Mouse (Mus musculus) heart, postnatal 0 days (tissue): Measurements from ENCODE around the gene Ogg1. TPM values are rescaled to one million over a fixed set of nuclear protein-coding genes. Genes with fewer than 3 reads are reported as not detected.

ENCODE experiments used
- ATAC-seq: fragments of 200-750 bp; cut with Nextera tagmentation; 2 replicates; pipeline ENCODE4 v1.8.0; 2017; ENCODE audit warnings: low read depth, moderate number of reproducible peaks, moderate library complexity; ENCODE audit not compliant: insufficient read depth
- DNase-seq: peaks from one replicate; pipeline ENCODE4 v3.0.0-alpha.2; 2016; ENCODE audit warnings: low spot score
- H3K27ac ChIP-seq: fragments of 300-500 bp; sonication (generic); 2 replicates; pipeline ENCODE4 v1.5.1; 2014; ENCODE audit warnings: low read depth, mild to moderate bottlenecking
- H3K27me3 ChIP-seq: fragments of 300-500 bp; sonication (generic); 2 replicates; pipeline ENCODE4 v1.6.1; 2014; ENCODE audit warnings: low read length, mixed read lengths; ENCODE audit not compliant: control insufficient read depth, insufficient read depth
- H3K36me3 ChIP-seq: fragments of 300-500 bp; sonication (generic); replicated peaks from 2 replicates; pipeline ENCODE4 v1.6.1; 2014; ENCODE audit warnings: low read length, mixed read lengths; ENCODE audit not compliant: control insufficient read depth, insufficient read depth
- H3K4me1 ChIP-seq: fragments of 300-500 bp; sonication (generic); 2 replicates; pipeline ENCODE4 v1.6.1; 2014; ENCODE audit warnings: antibody characterized with exemption; ENCODE audit not compliant: control insufficient read depth, insufficient read depth
- H3K4me2 ChIP-seq: fragments of 300-500 bp; sonication (generic); 2 replicates; pipeline ENCODE4 v1.6.1; 2014; ENCODE audit warnings: low read depth, mild to moderate bottlenecking, low read length, moderate library complexity
- H3K4me3 ChIP-seq: fragments of 300-500 bp; sonication (generic); 2 replicates; pipeline ENCODE4 v1.5.1; 2014; ENCODE audit warnings: low read depth, low read length
- H3K9ac ChIP-seq: fragments of 300-500 bp; sonication (generic); replicated peaks from 2 replicates; pipeline ENCODE4 v1.6.1; 2014; ENCODE audit warnings: low read depth, low read length, mixed read lengths
- H3K9me3 ChIP-seq: fragments of 300-500 bp; sonication (generic); replicated peaks from 2 replicates; pipeline ENCODE4 v1.6.1; 2016; ENCODE audit warnings: low read length; ENCODE audit not compliant: control insufficient read depth
- CTCF ChIP-seq: IDR thresholded peaks from 2 replicates; pipeline ENCODE4 v1.5.1; 2016; ENCODE audit warnings: antibody characterized with exemption, control low read depth, low read depth
- EP300 ChIP-seq: IDR thresholded peaks from 2 replicates; pipeline ENCODE4 v1.6.1; 2016; ENCODE audit warnings: antibody characterized with exemption, low read depth
- WGBS: fragments of 180-500 bp; shearing (Covaris S2); extraction: QIAGEN DNeasy Blood & Tissue Kit; methylation state at CpG from one replicate; pipeline ENCODE4 v1.1.7; 2014; 5-methylcytosine and 5-hydroxymethylcytosine counted together
- polyA plus RNA-seq: library from polyadenylated mRNA; unstranded; fragments of >200 nt; fragmentation: Nextera tagmentation; extraction: Ambion mirVana; gene quantifications from 2 replicates; pipeline ENCODE4 v1.2.1, GENCODE M21; 2015
- total RNA-seq: library from RNA; depleted of rRNA; stranded (reverse); fragments of >200 nt; gene quantifications from 2 replicates; pipeline ENCODE4 v1.2.3, GENCODE M21; 2014; ENCODE audit warnings: low replicate concordance; rRNA removed

Gene Ogg1
- total RNA-seq = 8.0 and 12.6 TPM in 2 replicates
- 6.4 and 7.0 TPM in 2 replicates for polyA plus RNA-seq

GRCm38 (mm10) chr6:113326533-113327315 lies at the start of gene Ogg1:
Gene Ogg1 (plus strand): TSS chr6:113326972.
- peaks cover 37% of the 10 kb centered on the region for H3K36me3 ChIP-seq
- WGBS = under 1% methylated on average over 51 of the region's 52 CpGs
- no peaks in the 10 kb centered on the region for H3K27me3 ChIP-seq
- peak; percentile 97 for ATAC-seq
- H3K9me3 ChIP-seq = no peaks in the 10 kb centered on the region
- peak within 1 kb of the TSS; percentile 87 for H3K27ac ChIP-seq
- TF ChIP-seq CTCF (no peak), EP300 (no peak)
- H3K4me1 ChIP-seq = peaks cover 18% of the 10 kb centered on the region; the same call in 1 of the 2 replicates
- H3K4me2 ChIP-seq = peak within 1 kb of the TSS; percentile 88
- DNase-seq = peak; percentile 100
- H3K9ac ChIP-seq = peak within 1 kb of the TSS; percentile 74
- peak within 1 kb of the TSS; percentile 55 for H3K4me3 ChIP-seq

GRCm38 (mm10) chr6:113281676-113282075 lies 45.1 kb upstream of the Ogg1 start:
- Histone ChIP-seq H3K9me3 (no peaks in the 10 kb centered on the region), H3K36me3 (no peaks in the 10 kb centered on the region; the same call in 1 of the 2 replicates), H3K4me2 (no peak overlapping the region), H3K27ac (no peak overlapping the region), H3K27me3 (peaks cover 36% of the 10 kb centered on the region), H3K9ac (no peak overlapping the region), H3K4me3 (no peak overlapping the region), H3K4me1 (no peaks in the 10 kb centered on the region)
- ATAC-seq (no peak), DNase-seq (no peak)
- no peak for TF ChIP-seq CTCF
- TF ChIP-seq EP300 = no peak
- WGBS = 54% methylated on average over 6 of the region's 6 CpGs

GRCm38 (mm10) chr6:113282101-113282802 lies 44.5 kb upstream of the Ogg1 start, which contains the start of gene Cpne9:
Gene Cpne9 (plus strand): TSS chr6:113282307.
- WGBS = under 1% methylated on average over 37 of the region's 37 CpGs
- Histone ChIP-seq H3K9me3 (no peaks in the 10 kb centered on the region), H3K27ac (no peak within 1 kb of the TSS), H3K4me2 (no peak within 1 kb of the TSS), H3K9ac (no peak within 1 kb of the TSS), H3K4me3 (no peak within 1 kb of the TSS), H3K4me1 (no peaks in the 10 kb centered on the region), H3K27me3 (peaks cover 36% of the 10 kb centered on the region), H3K36me3 (no peaks in the 10 kb centered on the region; the same call in 1 of the 2 replicates)
- ATAC-seq (peak; percentile 36; the same call in 1 of the 2 replicates), DNase-seq (no peak)
- no peak for TF ChIP-seq CTCF
- TF ChIP-seq EP300 = no peak

- no peak for DNase-seq
- no peak for TF ChIP-seq CTCF
- TF ChIP-seq EP300 = no peak
- H3K4me2 ChIP-seq = no peak overlapping the region
- H3K36me3 ChIP-seq = no peaks in the 10 kb centered on the region; the same call in 1 of the 2 replicates
- WGBS = 2% methylated on average over 22 of the region's 22 CpGs
- H3K9ac ChIP-seq = no peak overlapping the region
- H3K27ac ChIP-seq = no peak overlapping the region
- no peaks in the 10 kb centered on the region for H3K9me3 ChIP-seq
- H3K27me3 ChIP-seq = peaks cover 36% of the 10 kb centered on the region
- no peak overlapping the region for H3K4me3 ChIP-seq
- no peaks in the 10 kb centered on the region for H3K4me1 ChIP-seq
- ATAC-seq = no peak
Measured at GRCm38 (mm10) chr6:113282969-113283368, 43.8 kb upstream of the Ogg1 start.

GRCm38 (mm10) chr6:113283500-113283899 lies 43.3 kb upstream of the Ogg1 start:
- H3K36me3 ChIP-seq = no peaks in the 10 kb centered on the region; the same call in 1 of the 2 replicates
- DNase-seq = no peak
- no peak overlapping the region for H3K4me3 ChIP-seq
- no peak for TF ChIP-seq CTCF
- no peak for TF ChIP-seq EP300
- H3K9ac ChIP-seq = no peak overlapping the region
- ATAC-seq = no peak
- H3K4me1 ChIP-seq = no peaks in the 10 kb centered on the region
- 9% methylated on average over 6 of the region's 6 CpGs for WGBS
- H3K4me2 ChIP-seq = no peak overlapping the region
- H3K27me3 ChIP-seq = peaks cover 36% of the 10 kb centered on the region
- H3K9me3 ChIP-seq = no peaks in the 10 kb centered on the region
- no peak overlapping the region for H3K27ac ChIP-seq
